Mouse (Mus musculus): ENCODE measurements at regions not wholly inside any gene's neighbourhood (a gene's known extent, or its start where the extent isn't known, plus 50 kb on each side); places are given as distances from the start of the nearest gene placed in this dataset.

DNA sequence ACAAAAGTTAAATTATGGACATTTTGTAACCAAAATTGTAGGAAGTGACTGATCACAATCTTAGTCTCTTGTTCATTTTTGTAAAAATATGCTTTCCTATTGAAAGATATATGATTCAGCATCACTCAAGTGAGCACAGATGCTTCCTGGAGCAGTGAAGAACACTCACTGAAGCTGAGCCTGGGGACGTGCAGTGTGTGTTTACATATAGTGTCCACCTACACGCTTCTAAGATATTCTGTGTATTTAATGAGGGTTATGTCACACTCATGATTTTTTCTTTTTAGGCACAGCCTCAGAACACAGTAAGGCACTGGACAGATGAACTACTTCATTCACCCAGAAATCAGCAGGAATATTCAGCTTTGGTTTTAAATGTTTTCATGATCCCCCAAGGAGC, 1533.6 kb downstream of the Tbl1xr1 start:
- no peak overlapping the region for H3K4me2 ChIP-seq (replicated peaks)
- no peaks in the 10 kb centered on the region for H3K36me3 ChIP-seq
- no peaks in the 10 kb centered on the region for H3K9me3 ChIP-seq
- no peaks in the 10 kb centered on the region for H3K27me3 ChIP-seq
- H3K4me3 ChIP-seq, result no peak overlapping the region
- 82% methylated on average over 2 of the region's 2 CpGs for WGBS
- no peak overlapping the region for H3K9ac ChIP-seq (replicated peaks)
- no peak for ATAC-seq (ENCODE audit: low FRiP score, low read depth)
- H3K4me1 ChIP-seq, result no peaks in the 10 kb centered on the region
- H3K27ac ChIP-seq (replicated peaks), result no peak overlapping the region

- no peak overlapping the region for H3K9ac ChIP-seq (replicated peaks)
- H3K4me3 ChIP-seq, result no peak overlapping the region
- no peak overlapping the region for H3K4me2 ChIP-seq (replicated peaks)
- no peaks in the 10 kb centered on the region for H3K27me3 ChIP-seq
- H3K36me3 ChIP-seq, result no peaks in the 10 kb centered on the region
- ATAC-seq (ENCODE audit: low FRiP score, low read depth), result peak; percentile 70
- no peaks in the 10 kb centered on the region for H3K4me1 ChIP-seq
- H3K27ac ChIP-seq (replicated peaks), result no peak overlapping the region
- 79% methylated on average over 2 of the region's 2 CpGs for WGBS
- no peaks in the 10 kb centered on the region for H3K9me3 ChIP-seq
These were observed 1485.3 kb downstream of the Naaladl2 start for GRCm38 (mm10) chr3:23658585-23659252.

- H3K9me3 ChIP-seq, result no peaks in the 10 kb centered on the region
- no peaks in the 10 kb centered on the region for H3K36me3 ChIP-seq
- H3K4me1 ChIP-seq, result no peaks in the 10 kb centered on the region
- H3K4me3 ChIP-seq, result no peak overlapping the region
- H3K4me2 ChIP-seq (replicated peaks), result no peak overlapping the region
- H3K9ac ChIP-seq (replicated peaks), result no peak overlapping the region
- no peak overlapping the region for H3K27ac ChIP-seq (replicated peaks)
- H3K27me3 ChIP-seq, result no peaks in the 10 kb centered on the region
- no peak for ATAC-seq (ENCODE audit: low FRiP score, low read depth)
These were observed 1437.3 kb downstream of the Naaladl2 start for GRCm38 (mm10) chr3:23706748-23707147.

All from midbrain, embryonic 12.5 days (tissue).